Mouse (Mus musculus): ENCODE results near the gene Bcl2l12.

DNA sequence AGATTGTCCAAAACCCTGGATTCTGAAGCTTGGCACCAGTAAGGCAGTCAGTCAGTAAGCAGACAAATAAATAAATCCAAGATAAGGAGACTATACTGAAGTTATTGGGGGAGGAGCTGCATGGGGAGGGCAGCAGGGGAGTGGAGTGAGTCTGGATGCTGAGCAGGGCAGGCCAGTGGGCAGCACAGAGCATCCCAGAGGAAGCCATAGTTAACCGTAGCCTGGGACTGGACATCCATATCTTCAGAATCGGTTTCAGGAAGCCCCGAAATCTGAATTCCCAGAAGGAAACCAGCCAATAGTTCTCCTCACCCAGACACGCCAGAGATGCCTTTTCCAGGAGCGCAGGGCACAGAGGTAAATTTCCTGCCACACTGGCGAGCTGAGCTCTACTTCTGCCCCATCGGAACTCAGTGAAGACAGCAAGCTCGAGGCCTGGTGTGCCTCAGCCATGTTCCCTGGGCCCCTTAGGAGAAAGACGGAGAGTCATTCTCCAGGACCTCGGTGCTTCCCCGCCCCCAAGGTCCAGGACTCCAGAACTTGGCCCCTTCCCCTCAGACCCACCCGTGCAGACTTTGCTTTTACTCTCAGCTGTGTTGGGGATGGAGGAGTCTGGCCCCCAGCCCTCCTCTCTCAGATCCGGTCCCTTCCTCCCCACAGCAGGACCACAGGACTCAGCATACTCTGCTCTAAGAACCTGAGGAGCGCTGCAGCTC lies 24.9 kb downstream of the Bcl2l12 start:
- no peak for TF ChIP-seq TCF12 (IDR thresholded peaks at IDR 0.05; ENCODE audit: insufficient read depth, poor library complexity, severe bottlenecking)
- no peak for TF ChIP-seq USF1 (IDR thresholded peaks at IDR 0.05; ENCODE audit: low read depth)
- TF ChIP-seq POLR2A (IDR thresholded peaks at IDR 0.05; ENCODE audit: insufficient read length, low read depth), result no peak
